Mouse (Mus musculus) heart, embryonic 15.5 days (tissue): ENCODE measurements around the gene Sptbn1. TPM values are rescaled to one million over a fixed set of nuclear protein-coding genes. Genes with fewer than 3 reads are reported as not detected.

Experiments used
- ATAC-seq: fragments of 200-750 bp; cut with Nextera tagmentation; replicated peaks from 2 replicates; pipeline ENCODE4 v1.8.0; 2017; ENCODE audit warnings: low read depth, moderate TSS enrichment; ENCODE audit not compliant: insufficient number of reproducible peaks, insufficient read depth, low FRiP score
- H3K27ac ChIP-seq: fragments of 300-500 bp; sonication (generic); 2 replicates; pipeline ENCODE4 v1.5.1; 2015; ENCODE audit warnings: mild to moderate bottlenecking, inconsistent platforms
- H3K27me3 ChIP-seq: fragments of 300-500 bp; sonication (generic); 2 replicates; pipeline ENCODE4 v1.6.1; 2015; ENCODE audit warnings: inconsistent platforms
- H3K36me3 ChIP-seq: fragments of 300-500 bp; sonication (generic); 2 replicates; pipeline ENCODE4 v1.6.1; 2015; ENCODE audit warnings: mild to moderate bottlenecking, inconsistent platforms
- H3K4me1 ChIP-seq: fragments of 300-500 bp; sonication (generic); replicated peaks from 2 replicates; pipeline ENCODE4 v1.6.1; 2015; ENCODE audit warnings: inconsistent platforms
- H3K4me2 ChIP-seq: fragments of 300-500 bp; sonication (generic); 2 replicates; pipeline ENCODE4 v1.6.1; 2015; ENCODE audit warnings: inconsistent platforms, mild to moderate bottlenecking, moderate library complexity
- H3K4me3 ChIP-seq: fragments of 300-500 bp; sonication (generic); 2 replicates; pipeline ENCODE4 v1.5.1; 2015; ENCODE audit warnings: mild to moderate bottlenecking, inconsistent platforms
- H3K9ac ChIP-seq: fragments of 300-500 bp; sonication (generic); 2 replicates; pipeline ENCODE4 v1.6.1; 2015; ENCODE audit warnings: mild to moderate bottlenecking, inconsistent platforms
- H3K9me3 ChIP-seq: fragments of 300-500 bp; sonication (generic); replicated peaks from 2 replicates; pipeline ENCODE4 v1.6.1; 2016; ENCODE audit warnings: inconsistent platforms
- WGBS: fragments of 180-500 bp; shearing (Covaris S2); methylation state at CpG from one replicate; pipeline ENCODE4 v1.1.7; 2015; ENCODE audit warnings: mixed read lengths; 5-methylcytosine and 5-hydroxymethylcytosine counted together
- polyA plus RNA-seq: library from polyadenylated mRNA; unstranded; fragments of >200 nt; fragmentation: Nextera tagmentation; extraction: Ambion mirVana; gene quantifications from 2 replicates; pipeline ENCODE4 v1.2.1, GENCODE M21; 2015

The Sptbn1 gene
- polyA plus RNA-seq, 1 experiment from 2014 or later = 159 TPM

DNA sequence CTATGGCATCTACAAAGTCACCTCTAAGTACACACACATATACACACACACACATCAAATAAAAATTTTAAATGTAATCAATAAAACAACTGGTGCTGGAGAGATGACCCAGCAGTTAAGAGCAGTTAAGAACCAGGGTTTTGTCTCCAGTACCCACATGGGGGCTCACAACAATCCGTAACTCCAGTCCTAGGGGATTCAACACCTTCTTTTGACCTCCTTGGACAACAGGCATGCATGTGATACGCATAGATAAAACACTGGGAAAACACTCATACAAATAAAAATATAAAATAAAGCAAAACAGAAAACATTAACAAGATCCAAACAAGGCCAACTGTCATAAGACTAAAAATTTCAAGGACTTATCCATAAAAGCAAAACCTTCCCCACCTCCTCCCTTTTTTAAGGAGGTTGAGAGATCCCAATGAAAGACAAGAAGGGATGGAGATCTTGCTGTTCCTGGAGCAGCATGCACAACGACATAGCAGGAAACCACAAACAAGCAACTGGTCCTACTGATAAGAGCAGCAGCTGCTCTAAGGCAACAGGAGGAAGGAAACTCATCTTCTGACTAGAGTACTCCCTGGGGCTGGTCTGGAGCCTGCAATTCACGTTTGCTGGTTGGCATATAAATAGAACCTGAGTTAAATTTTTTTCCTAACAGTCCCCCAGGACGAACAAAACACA, 102.0 kb downstream of the Sptbn1 start:
- no peaks in the 10 kb centered on the region for H3K27me3 ChIP-seq
- peak overlapping the region; percentile 31 for H3K4me2 ChIP-seq
- no peak overlapping the region for H3K9ac ChIP-seq
- H3K36me3 ChIP-seq = no peaks in the 10 kb centered on the region
- H3K27ac ChIP-seq = peak overlapping the region; percentile 84
- H3K9me3 ChIP-seq = no peaks in the 10 kb centered on the region
- no peak overlapping the region for H3K4me3 ChIP-seq
- peaks cover 69% of the 10 kb centered on the region for H3K4me1 ChIP-seq
- peak; percentile 74 for ATAC-seq
- 26% methylated on average over 5 of the region's 5 CpGs for WGBS

DNA sequence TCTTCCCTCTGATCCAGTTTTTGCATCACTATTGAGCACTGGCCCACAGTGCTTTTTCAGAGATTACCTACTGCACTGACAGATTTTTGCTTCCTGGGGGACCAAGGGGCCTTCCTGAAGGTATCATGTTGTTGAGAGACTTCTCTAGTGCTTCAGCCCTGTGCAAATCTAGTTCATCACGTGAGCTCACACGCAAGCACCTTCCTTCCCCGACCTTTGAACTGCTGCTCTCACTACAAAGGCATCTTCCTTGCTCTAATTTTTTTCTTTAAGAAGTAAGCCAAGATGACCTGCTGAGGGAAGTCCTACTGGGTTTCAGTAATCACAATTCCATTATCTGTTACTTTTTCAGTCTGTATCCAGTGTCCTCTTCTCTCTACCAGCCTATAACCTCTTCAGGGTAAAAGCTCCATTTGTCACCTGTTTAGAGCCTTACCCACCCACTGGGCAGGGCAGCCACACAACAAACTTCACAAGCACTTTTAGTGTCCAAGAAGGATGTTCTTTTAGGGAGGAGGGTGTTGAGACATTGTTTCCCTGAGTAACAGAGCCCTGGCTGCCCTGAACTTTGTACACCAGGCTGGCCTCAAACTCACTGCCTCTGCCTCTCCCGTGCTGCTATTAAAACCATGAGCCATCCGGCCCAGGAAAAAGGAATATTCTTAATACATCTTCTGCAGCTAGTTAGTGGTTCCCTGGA, 103.3 kb downstream of the Sptbn1 start:
- H3K36me3 ChIP-seq = peaks cover 4% of the 10 kb centered on the region; the same call in 1 of the 2 replicates
- no peak for ATAC-seq
- H3K4me3 ChIP-seq = no peak overlapping the region
- WGBS = 44% methylated on average over 5 of the region's 5 CpGs
- no peak overlapping the region for H3K4me2 ChIP-seq
- no peaks in the 10 kb centered on the region for H3K9me3 ChIP-seq
- H3K9ac ChIP-seq = no peak overlapping the region
- peaks cover 82% of the 10 kb centered on the region for H3K4me1 ChIP-seq
- no peaks in the 10 kb centered on the region for H3K27me3 ChIP-seq
- peak overlapping the region; percentile 22 for H3K27ac ChIP-seq

GRCm38 (mm10) chr11:30163870-30164269, 104.1 kb downstream of the Sptbn1 start:
- H3K27me3 ChIP-seq = no peaks in the 10 kb centered on the region
- ATAC-seq = no peak
- peak overlapping the region; percentile 88 for H3K27ac ChIP-seq
- H3K36me3 ChIP-seq = peaks cover 10% of the 10 kb centered on the region; the same call in 1 of the 2 replicates
- H3K4me3 ChIP-seq = no peak overlapping the region
- 76% methylated on average over 1 of the region's 1 CpGs for WGBS
- peaks cover 90% of the 10 kb centered on the region for H3K4me1 ChIP-seq
- H3K4me2 ChIP-seq = no peak overlapping the region
- no peak overlapping the region for H3K9ac ChIP-seq
- no peaks in the 10 kb centered on the region for H3K9me3 ChIP-seq

DNA sequence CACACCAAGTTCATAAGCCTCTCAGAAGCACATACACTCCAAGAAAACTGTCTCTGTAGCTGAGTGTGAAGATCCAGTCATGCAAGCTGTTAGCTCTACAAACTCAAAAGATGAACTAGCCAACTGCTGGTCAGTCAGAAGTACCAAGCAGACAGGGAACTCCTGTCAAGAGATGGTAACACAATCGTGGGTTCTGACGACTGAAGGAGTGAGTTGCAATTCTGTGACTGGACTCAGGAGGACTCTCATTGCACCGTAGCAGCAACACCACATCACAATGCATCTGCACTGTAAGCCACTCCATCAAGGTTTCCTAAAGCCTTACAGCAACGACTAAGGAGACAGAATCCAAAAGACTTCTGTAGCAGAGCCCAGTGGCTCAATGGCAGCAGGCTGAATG, 104.9 kb downstream of the Sptbn1 start:
- Histone ChIP-seq H3K9me3 (no peaks in the 10 kb centered on the region), H3K4me2 (no peak overlapping the region), H3K36me3 (peaks cover 16% of the 10 kb centered on the region; the same call in 1 of the 2 replicates), H3K4me3 (no peak overlapping the region), H3K4me1 (peaks cover 95% of the 10 kb centered on the region), H3K27ac (peak overlapping the region; percentile 88), H3K27me3 (no peaks in the 10 kb centered on the region), H3K9ac (no peak overlapping the region)
- 49% methylated on average over 4 of the region's 4 CpGs for WGBS
- no peak for ATAC-seq

DNA sequence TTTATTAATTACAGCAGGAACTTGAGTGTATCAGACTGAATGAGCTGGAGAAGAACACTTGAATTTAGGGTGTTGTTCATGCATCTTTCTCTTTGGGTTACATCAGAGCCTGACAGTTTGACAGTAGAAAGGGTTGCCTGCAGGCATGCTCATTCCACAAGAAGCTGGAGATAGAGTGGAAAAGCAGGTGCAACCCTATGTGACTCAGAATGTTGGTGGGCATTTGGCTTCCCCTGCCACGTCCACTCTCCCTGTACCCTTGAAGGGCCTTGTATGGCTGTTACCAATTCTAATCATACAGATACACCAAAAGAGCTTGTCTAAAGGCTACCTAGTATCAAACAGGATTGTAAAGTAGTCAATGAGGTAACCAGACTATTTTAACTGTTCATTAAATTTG, 106.2 kb downstream of the Sptbn1 start:
- H3K9ac ChIP-seq = no peak overlapping the region
- no peaks in the 10 kb centered on the region for H3K27me3 ChIP-seq
- H3K4me3 ChIP-seq = no peak overlapping the region
- peaks cover 92% of the 10 kb centered on the region for H3K4me1 ChIP-seq
- H3K4me2 ChIP-seq = no peak overlapping the region
- no peaks in the 10 kb centered on the region for H3K9me3 ChIP-seq
- no peak for ATAC-seq
- H3K36me3 ChIP-seq = peaks cover 18% of the 10 kb centered on the region; the same call in 1 of the 2 replicates
- H3K27ac ChIP-seq = peak overlapping the region; percentile 88
- WGBS = 33% methylated on average over 1 of the region's 1 CpGs

- Histone ChIP-seq H3K4me3 (no peak overlapping the region), H3K27me3 (no peaks in the 10 kb centered on the region), H3K4me2 (0 out of 2 replicates have a peak overlapping the region, but pooled peaks have one; percentile 2), H3K27ac (peak overlapping the region; percentile 88), H3K4me1 (peaks cover 92% of the 10 kb centered on the region), H3K36me3 (peaks cover 18% of the 10 kb centered on the region; the same call in 1 of the 2 replicates), H3K9me3 (no peaks in the 10 kb centered on the region), H3K9ac (no peak overlapping the region)
- WGBS = 11% methylated on average over 6 of the region's 6 CpGs
- ATAC-seq = peak; percentile 95
Observed at GRCm38 (mm10) chr11:30161173-30161650, 106.8 kb downstream of the Sptbn1 start.

DNA sequence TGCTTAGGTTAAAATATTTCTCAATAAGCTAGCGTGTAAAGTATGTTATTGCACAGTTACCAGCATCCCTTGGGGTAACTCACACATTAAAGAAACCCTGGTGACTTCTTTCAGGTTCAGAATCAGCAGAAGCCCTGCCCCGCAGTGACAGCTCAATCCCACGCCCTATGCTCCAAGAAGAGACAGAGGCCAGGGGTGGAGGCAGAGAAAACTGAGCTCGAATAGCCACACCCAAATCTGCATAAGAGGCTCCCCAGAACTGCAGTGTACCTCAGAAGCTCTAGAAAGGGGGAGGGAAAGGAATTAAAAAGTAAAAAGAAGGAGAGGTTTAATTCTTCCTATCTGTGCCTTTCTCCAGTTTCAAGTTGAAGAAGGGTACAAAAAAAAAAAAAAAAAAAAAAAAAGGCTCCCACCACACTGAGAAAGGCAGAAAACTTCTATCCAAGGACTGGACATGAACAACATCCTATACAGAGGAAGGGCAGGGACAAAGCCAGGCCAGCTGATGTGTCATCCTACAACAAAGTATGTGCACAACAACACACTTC, 107.3 kb downstream of the Sptbn1 start:
- ATAC-seq = no peak
- peak overlapping the region; percentile 2; the same call in 1 of the 2 replicates for H3K4me2 ChIP-seq
- peaks cover 92% of the 10 kb centered on the region for H3K4me1 ChIP-seq

GRCm38 (mm10) chr11:30159545-30160255, 108.3 kb downstream of the Sptbn1 start:
- H3K4me1 ChIP-seq = peaks cover 89% of the 10 kb centered on the region
- H3K9me3 ChIP-seq = no peaks in the 10 kb centered on the region
- 82% methylated on average over 4 of the region's 4 CpGs for WGBS
- no peaks in the 10 kb centered on the region for H3K27me3 ChIP-seq
- no peak for ATAC-seq
- H3K4me2 ChIP-seq = no peak overlapping the region
- no peak overlapping the region for H3K9ac ChIP-seq
- H3K36me3 ChIP-seq = peaks cover 18% of the 10 kb centered on the region; the same call in 1 of the 2 replicates
- H3K4me3 ChIP-seq = no peak overlapping the region
- H3K27ac ChIP-seq = peak overlapping the region; percentile 88

More for the DNA sequence above, 107.3 kb downstream of the Sptbn1 start:
- H3K27me3 ChIP-seq = no peaks in the 10 kb centered on the region
- peak overlapping the region; percentile 88 for H3K27ac ChIP-seq
- H3K9ac ChIP-seq = no peak overlapping the region
- H3K36me3 ChIP-seq = peaks cover 18% of the 10 kb centered on the region; the same call in 1 of the 2 replicates
- H3K4me3 ChIP-seq = no peak overlapping the region
- WGBS = 34% methylated on average over 4 of the region's 4 CpGs
- H3K9me3 ChIP-seq = no peaks in the 10 kb centered on the region

- Histone ChIP-seq H3K9me3 (no peaks in the 10 kb centered on the region), H3K4me3 (no peak overlapping the region), H3K4me2 (peak overlapping the region; percentile 26; the same call in 1 of the 2 replicates), H3K9ac (peak overlapping the region; percentile 8; the same call in 1 of the 2 replicates), H3K36me3 (peaks cover 30% of the 10 kb centered on the region), H3K27me3 (no peaks in the 10 kb centered on the region), H3K4me1 (peaks cover 91% of the 10 kb centered on the region), H3K27ac (peak overlapping the region; percentile 88)
- no peak for ATAC-seq
- 27% methylated on average over 8 of the region's 8 CpGs for WGBS
Observed at GRCm38 (mm10) chr11:30158028-30158700, 109.8 kb downstream of the Sptbn1 start.

GRCm38 (mm10) chr11:30155887-30156286, 112.1 kb downstream of the Sptbn1 start:
- Histone ChIP-seq H3K27me3 (no peaks in the 10 kb centered on the region), H3K4me2 (no peak overlapping the region), H3K4me3 (no peak overlapping the region), H3K4me1 (peaks cover 84% of the 10 kb centered on the region), H3K9me3 (no peaks in the 10 kb centered on the region), H3K9ac (no peak overlapping the region), H3K36me3 (peaks cover 49% of the 10 kb centered on the region), H3K27ac (peak overlapping the region; percentile 58)
- no peak for ATAC-seq
- WGBS = 54% methylated on average over 2 of the region's 2 CpGs
